Mouse (Mus musculus): ENCODE data around the gene Mrtfa. TPM values are rescaled to one million over a fixed set of nuclear protein-coding genes. Genes with fewer than 3 reads are reported as not detected.

The Mrtfa gene
- polyA plus RNA-seq, 1 experiment from 2014 or later: 4.5 TPM

GRCm38 (mm10) chr15:81010114-81010513, 180.4 kb downstream of the Mrtfa start:
- DNase-seq (no peak), ATAC-seq (no peak)
- no peaks in the 10 kb centered on the region for H3K27me3 ChIP-seq (ENCODE audit: insufficient read depth, low read length)
- no peak overlapping the region for H3K27ac ChIP-seq (ENCODE audit: low read depth)
- WGBS (ENCODE audit: insufficient replicate concordance): 85% methylated on average over 7 of the region's 7 CpGs
- no peaks in the 10 kb centered on the region for H3K9me3 ChIP-seq (ENCODE audit: low read length)
- H3K36me3 ChIP-seq (replicated peaks; ENCODE audit: insufficient read depth, low read length): peaks cover 37% of the 10 kb centered on the region
- H3K4me3 ChIP-seq (ENCODE audit: low read depth, low read length): no peak overlapping the region
- no peak overlapping the region for H3K4me2 ChIP-seq (ENCODE audit: low read depth, low read length)
- no peaks in the 10 kb centered on the region for H3K4me1 ChIP-seq (ENCODE audit: insufficient read depth)
- TF ChIP-seq EP300 (IDR thresholded peaks at IDR 0.05; ENCODE audit: low read depth) (no peak), CTCF (IDR thresholded peaks at IDR 0.05; ENCODE audit: low read depth) (no peak)
- no peak overlapping the region for H3K9ac ChIP-seq (replicated peaks)

DNA sequence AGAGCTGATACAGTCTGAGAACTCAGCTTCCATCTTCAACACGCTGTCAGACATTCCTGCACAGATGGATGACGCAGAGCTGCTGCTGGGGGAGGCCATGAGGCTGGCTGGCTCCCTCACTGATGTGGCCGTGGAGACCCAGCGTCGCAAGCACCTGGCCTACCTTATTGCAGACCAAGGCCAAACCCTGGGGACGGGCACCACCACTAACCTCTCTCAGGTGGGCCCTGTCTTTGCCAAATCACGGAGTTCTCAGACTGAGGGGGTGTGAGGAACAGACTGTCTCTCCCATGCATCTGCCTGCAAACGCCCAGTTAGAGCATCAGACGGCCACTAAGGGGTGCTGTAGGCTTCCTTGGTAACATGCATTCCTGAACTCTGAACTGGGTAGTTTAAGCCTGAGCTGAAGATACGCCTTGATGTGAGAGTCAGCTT, 181.9 kb downstream of the Mrtfa start:
- 67% methylated on average over 10 of the region's 10 CpGs for WGBS (ENCODE audit: insufficient replicate concordance)
- H3K27ac ChIP-seq (ENCODE audit: low read depth): no peak overlapping the region
- TF ChIP-seq EP300 (IDR thresholded peaks at IDR 0.05; ENCODE audit: low read depth): no peak
- peak; percentile 71 for TF ChIP-seq CTCF (IDR thresholded peaks at IDR 0.05; ENCODE audit: low read depth)
- H3K9ac ChIP-seq (replicated peaks): no peak overlapping the region
- ATAC-seq (no peak), DNase-seq (peak; percentile 42)
- no peak overlapping the region for H3K4me2 ChIP-seq (ENCODE audit: low read depth, low read length)
- H3K36me3 ChIP-seq (replicated peaks; ENCODE audit: insufficient read depth, low read length): peaks cover 29% of the 10 kb centered on the region
- H3K9me3 ChIP-seq (ENCODE audit: low read length): no peaks in the 10 kb centered on the region
- no peaks in the 10 kb centered on the region for H3K4me1 ChIP-seq (ENCODE audit: insufficient read depth)
- no peaks in the 10 kb centered on the region for H3K27me3 ChIP-seq (ENCODE audit: insufficient read depth, low read length)
- H3K4me3 ChIP-seq (ENCODE audit: low read depth, low read length): no peak overlapping the region

GRCm38 (mm10) chr15:81007905-81008304, 182.7 kb downstream of the Mrtfa start:
- 86% methylated on average over 8 of the region's 8 CpGs for WGBS (ENCODE audit: insufficient replicate concordance)
- no peaks in the 10 kb centered on the region for H3K9me3 ChIP-seq (ENCODE audit: low read length)
- no peaks in the 10 kb centered on the region for H3K4me1 ChIP-seq (ENCODE audit: insufficient read depth)
- H3K9ac ChIP-seq (replicated peaks): no peak overlapping the region
- no peak for ATAC-seq
- peaks cover 27% of the 10 kb centered on the region for H3K36me3 ChIP-seq (replicated peaks; ENCODE audit: insufficient read depth, low read length)
- H3K27me3 ChIP-seq (ENCODE audit: insufficient read depth, low read length): no peaks in the 10 kb centered on the region
- no peak overlapping the region for H3K4me2 ChIP-seq (ENCODE audit: low read depth, low read length)
- no peak for TF ChIP-seq CTCF (IDR thresholded peaks at IDR 0.05; ENCODE audit: low read depth)
- TF ChIP-seq EP300 (IDR thresholded peaks at IDR 0.05; ENCODE audit: low read depth): no peak
- DNase-seq: no peak
- no peak overlapping the region for H3K4me3 ChIP-seq (ENCODE audit: low read depth, low read length)
- H3K27ac ChIP-seq (ENCODE audit: low read depth): no peak overlapping the region

DNA sequence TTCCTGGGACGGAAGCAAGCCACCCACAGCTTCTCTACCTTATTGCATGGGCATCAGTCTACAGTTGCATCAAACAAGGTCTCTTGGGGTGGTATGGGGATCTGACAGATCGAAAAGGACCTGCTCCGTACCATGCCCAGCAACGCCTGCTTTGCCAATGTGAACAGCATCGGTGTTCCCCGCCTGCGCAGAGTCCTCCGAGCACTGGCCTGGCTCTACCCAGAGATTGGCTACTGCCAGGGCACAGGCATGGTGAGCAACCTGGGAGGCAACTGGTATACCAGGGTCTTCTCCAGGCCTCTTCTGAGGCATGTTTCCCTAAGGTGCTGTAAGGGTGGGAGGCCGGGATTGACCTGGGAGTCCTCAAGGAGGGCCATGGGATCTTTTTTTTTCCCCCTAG, 183.2 kb downstream of the Mrtfa start:
- WGBS (ENCODE audit: insufficient replicate concordance): 86% methylated on average over 9 of the region's 9 CpGs
- H3K27ac ChIP-seq (ENCODE audit: low read depth): no peak overlapping the region
- no peaks in the 10 kb centered on the region for H3K27me3 ChIP-seq (ENCODE audit: insufficient read depth, low read length)
- H3K4me3 ChIP-seq (ENCODE audit: low read depth, low read length): no peak overlapping the region
- ATAC-seq (no peak), DNase-seq (no peak)
- H3K36me3 ChIP-seq (replicated peaks; ENCODE audit: insufficient read depth, low read length): peaks cover 25% of the 10 kb centered on the region
- H3K4me1 ChIP-seq (ENCODE audit: insufficient read depth): no peaks in the 10 kb centered on the region
- TF ChIP-seq CTCF (IDR thresholded peaks at IDR 0.05; ENCODE audit: low read depth) (no peak), EP300 (IDR thresholded peaks at IDR 0.05; ENCODE audit: low read depth) (no peak)
- no peaks in the 10 kb centered on the region for H3K9me3 ChIP-seq (ENCODE audit: low read length)
- no peak overlapping the region for H3K9ac ChIP-seq (replicated peaks)
- no peak overlapping the region for H3K4me2 ChIP-seq (ENCODE audit: low read depth, low read length)

GRCm38 (mm10) chr15:81006127-81006735, 184.3 kb downstream of the Mrtfa start:
- peaks cover 21% of the 10 kb centered on the region for H3K36me3 ChIP-seq (replicated peaks; ENCODE audit: insufficient read depth, low read length)
- no peak overlapping the region for H3K4me2 ChIP-seq (ENCODE audit: low read depth, low read length)
- 92% methylated on average over 10 of the region's 10 CpGs for WGBS (ENCODE audit: insufficient replicate concordance)
- no peak overlapping the region for H3K27ac ChIP-seq (ENCODE audit: low read depth)
- H3K9me3 ChIP-seq (ENCODE audit: low read length): no peaks in the 10 kb centered on the region
- DNase-seq: no peak
- no peaks in the 10 kb centered on the region for H3K4me1 ChIP-seq (ENCODE audit: insufficient read depth)
- no peak for ATAC-seq
- no peaks in the 10 kb centered on the region for H3K27me3 ChIP-seq (ENCODE audit: insufficient read depth, low read length)
- H3K4me3 ChIP-seq (ENCODE audit: low read depth, low read length): no peak overlapping the region
- TF ChIP-seq CTCF (IDR thresholded peaks at IDR 0.05; ENCODE audit: low read depth) (no peak), EP300 (IDR thresholded peaks at IDR 0.05; ENCODE audit: low read depth) (no peak)
- no peak overlapping the region for H3K9ac ChIP-seq (replicated peaks)

DNA sequence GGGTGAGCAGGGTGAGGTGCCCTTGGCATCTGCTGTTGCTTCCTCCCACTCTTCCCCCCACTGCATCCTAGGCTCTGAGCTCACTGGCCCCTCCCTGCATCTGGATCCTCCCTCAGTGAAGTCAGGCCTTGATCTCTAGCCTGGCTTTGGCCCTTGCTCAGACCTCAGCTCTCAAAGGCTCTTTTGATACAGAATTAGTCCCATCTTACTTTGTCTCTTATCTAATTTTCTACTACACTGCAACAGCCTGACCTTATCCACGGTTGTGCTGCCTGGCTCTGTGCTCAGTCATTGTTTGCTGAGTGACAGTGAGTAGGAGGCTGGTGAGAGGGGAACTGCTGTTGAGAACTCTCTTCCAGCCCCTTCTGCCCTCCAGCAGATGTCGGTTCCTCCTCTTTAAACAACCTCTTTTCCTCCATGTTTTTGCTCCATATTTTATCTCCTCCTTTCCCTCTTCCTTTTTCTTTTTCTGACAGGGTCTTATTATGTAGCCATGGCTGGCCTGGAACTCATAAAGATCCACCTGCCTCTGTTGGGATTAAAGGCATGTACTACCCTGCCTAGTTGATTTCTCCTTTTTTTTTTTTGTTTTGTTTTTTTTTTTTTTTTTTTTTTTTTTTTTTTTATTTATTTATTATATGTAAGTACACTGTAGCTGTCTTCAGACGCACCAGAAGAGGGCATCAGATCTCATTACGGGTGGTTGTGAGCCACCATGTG, 190.0 kb downstream of the Mrtfa start:
- DNase-seq (no peak), ATAC-seq (peak; percentile 47; the same call in 1 of the 2 replicates)
- Histone ChIP-seq H3K27ac (ENCODE audit: low read depth) (no peak overlapping the region), H3K4me2 (ENCODE audit: low read depth, low read length) (no peak overlapping the region), H3K4me3 (ENCODE audit: low read depth, low read length) (no peak overlapping the region), H3K4me1 (ENCODE audit: insufficient read depth) (peaks cover 3% of the 10 kb centered on the region; the same call in 1 of the 2 replicates), H3K9ac (replicated peaks) (no peak overlapping the region), H3K27me3 (ENCODE audit: insufficient read depth, low read length) (no peaks in the 10 kb centered on the region), H3K9me3 (ENCODE audit: low read length) (no peaks in the 10 kb centered on the region), H3K36me3 (replicated peaks; ENCODE audit: insufficient read depth, low read length) (peaks cover 7% of the 10 kb centered on the region; the same call in 1 of the 2 replicates)
- TF ChIP-seq CTCF (IDR thresholded peaks at IDR 0.05; ENCODE audit: low read depth) (no peak), EP300 (IDR thresholded peaks at IDR 0.05; ENCODE audit: low read depth) (no peak)
- WGBS (ENCODE audit: insufficient replicate concordance): 3% methylated on average over 2 of the region's 4 CpGs
